Mouse (Mus musculus) ovary, postnatal 10 days (tissue): ENCODE data around the gene Gm20905.
"Not testable (repeated sequence)": the region's sequence is repeated elsewhere in the genome, so short reads cannot be mapped to it uniquely, and the experiment has no call there.

Experiments used
- DNase-seq: peaks from one replicate; pipeline ENCODE4 v3.0.0; 2022; ENCODE audit warnings: low spot score

Gene Gm20905

DNA sequence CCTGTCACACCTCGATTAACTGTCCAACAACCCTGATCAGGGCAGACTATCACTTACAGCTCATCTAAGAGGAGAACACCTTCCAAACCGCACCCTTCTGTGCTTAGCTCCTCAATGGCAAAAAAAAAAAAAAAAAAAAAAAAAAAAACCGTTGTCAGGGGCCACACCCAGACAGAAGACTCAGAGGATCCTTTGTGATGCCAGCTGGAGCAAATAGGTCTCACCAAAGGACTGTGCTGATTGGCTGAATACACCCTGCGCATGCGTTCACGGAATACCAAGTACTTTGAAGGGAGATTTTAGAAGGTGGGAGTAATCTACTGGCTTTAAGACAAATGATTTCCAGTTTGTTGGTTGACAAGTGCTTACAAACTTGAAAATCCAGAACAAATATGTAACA, at the start of gene Gm20905:
TSS of gene Gm20905 (minus strand) at position 101 of the 400 bp plus-strand sequence.
- DNase-seq = not testable (repeated sequence)
